Mouse (Mus musculus) myocyte (in vitro differentiated cells): ENCODE measurements around the gene Pid1. TPM values are rescaled to one million over a fixed set of nuclear protein-coding genes. Genes with fewer than 3 reads are reported as not detected.

ENCODE experiments used
- H3K27me3 ChIP-seq: one replicate; pipeline ENCODE4 v1.6.1; 2011; ENCODE audit not compliant: control insufficient read depth, insufficient read depth, insufficient read length
- H3K36me3 ChIP-seq: one replicate; pipeline ENCODE4 v1.6.1; 2011; ENCODE audit not compliant: control insufficient read depth, insufficient read depth
- H3K4me2 ChIP-seq: one replicate; pipeline ENCODE4 v1.6.1; 2011; ENCODE audit warnings: low read depth, control low read depth
- H3K4me3 ChIP-seq: one replicate; pipeline ENCODE4 v1.5.1; 2011; ENCODE audit warnings: mild to moderate bottlenecking, control low read depth, moderate library complexity
- H3K79me2 ChIP-seq: one replicate; pipeline ENCODE4 v1.6.1; 2011; ENCODE audit not compliant: control insufficient read depth, insufficient read depth
- H3ac ChIP-seq: one replicate; pipeline ENCODE4 v1.6.1; 2011; ENCODE audit not compliant: control insufficient read depth, insufficient read length
- CEBPB ChIP-seq: IDR thresholded peaks from 2 replicates; pipeline ENCODE4 v1.6.1; 2011; ENCODE audit warnings: mild to moderate bottlenecking, moderate library complexity; ENCODE audit not compliant: poor library complexity, insufficient read depth, severe bottlenecking
- E2F4 ChIP-seq: IDR thresholded peaks from one replicate; pipeline ENCODE4 v1.6.1; 2011; ENCODE audit warnings: mild to moderate bottlenecking, control low read depth, moderate library complexity; ENCODE audit not compliant: insufficient read depth
- MAX ChIP-seq: IDR thresholded peaks from one replicate; pipeline ENCODE4 v1.6.1; 2011; ENCODE audit warnings: low read depth, mild to moderate bottlenecking, control low read depth
- MYOD1 ChIP-seq, 3 experiments: IDR thresholded peaks; one replicate each; pipeline ENCODE4 v1.6.1; 2011; ENCODE audit warnings: control low read depth in 2 of 3, low read depth in 2 of 3, mild to moderate bottlenecking in 2 of 3, moderate library complexity in 1 of 3; ENCODE audit not compliant: insufficient read length in 2 of 3, control insufficient read depth in 1 of 3
- MYOG ChIP-seq, 3 experiments: IDR thresholded peaks; one replicate each; pipeline ENCODE4 v1.6.1; 2011; ENCODE audit warnings: control low read depth in 2 of 3, low read depth in 2 of 3, mild to moderate bottlenecking in 2 of 3; ENCODE audit not compliant: insufficient read length in 2 of 3, control insufficient read depth in 1 of 3, insufficient read depth in 1 of 3
- POLR2A ChIP-seq: IDR thresholded peaks from one replicate; pipeline ENCODE4 v1.6.1; 2011; ENCODE audit warnings: low read depth, mild to moderate bottlenecking, control low read depth, moderate library complexity; ENCODE audit not compliant: insufficient read length
- POLR2AphosphoS2 ChIP-seq: IDR thresholded peaks from one replicate; pipeline ENCODE4 v1.6.1; 2011; ENCODE audit warnings: low read depth, control low read depth; ENCODE audit not compliant: insufficient read length
- REST ChIP-seq: IDR thresholded peaks from one replicate; pipeline ENCODE4 v1.6.1; 2011; ENCODE audit warnings: mild to moderate bottlenecking, control low read depth, moderate library complexity; ENCODE audit not compliant: insufficient read depth, insufficient read length
- SRF ChIP-seq: IDR thresholded peaks from one replicate; pipeline ENCODE4 v1.6.1; 2011; ENCODE audit warnings: low read depth; ENCODE audit not compliant: control insufficient read depth, insufficient read length
- TCF12 ChIP-seq: IDR thresholded peaks from one replicate; pipeline ENCODE4 v1.6.1; 2011; ENCODE audit warnings: mild to moderate bottlenecking, control low read depth; ENCODE audit not compliant: poor library complexity, insufficient read depth, severe bottlenecking
- TCF3 ChIP-seq: IDR thresholded peaks from one replicate; pipeline ENCODE4 v1.6.1; 2011; ENCODE audit warnings: low read depth, control low read depth; ENCODE audit not compliant: insufficient read length
- USF1 ChIP-seq: IDR thresholded peaks from one replicate; pipeline ENCODE4 v1.6.1; 2011; ENCODE audit warnings: low read depth, mild to moderate bottlenecking, control low read depth, moderate library complexity
- polyA plus RNA-seq: library from polyadenylated mRNA; unstranded; fragments of >200 nt; fragmentation: generic; extraction: Trizol; gene quantifications from one replicate; pipeline ENCODE4 v1.2.1, GENCODE M21; 2012; ENCODE audit warnings: missing spikeins

Pid1 gene
- polyA plus RNA-seq, 1 experiment: 0.24 TPM

DNA sequence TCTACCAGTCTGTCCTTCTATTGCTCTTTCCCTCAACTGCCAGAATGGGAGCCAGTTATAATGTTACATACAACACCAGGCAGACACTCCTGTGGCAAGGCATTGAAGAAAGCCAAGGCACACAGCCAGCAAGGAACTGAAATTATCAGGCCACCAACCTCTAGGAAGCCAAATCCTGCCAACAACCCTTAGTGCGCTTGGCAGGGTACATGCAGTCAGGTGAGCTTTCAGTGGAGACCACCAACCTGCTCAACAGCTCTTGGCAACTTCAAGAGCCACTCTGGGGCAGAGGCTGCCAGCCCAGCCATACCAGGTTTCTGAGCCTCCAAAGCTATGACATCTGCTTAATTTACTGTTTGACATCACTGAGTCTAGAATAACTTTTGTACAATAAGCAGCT, 232.2 kb downstream of the Pid1 start:
- no peak overlapping the region for H3K4me3 ChIP-seq
- no peaks in the 10 kb centered on the region for H3K27me3 ChIP-seq
- TF ChIP-seq TCF12: no peak
- no peak for TF ChIP-seq CEBPB
- no peak for TF ChIP-seq MAX
- H3K4me2 ChIP-seq: no peak overlapping the region
- no peaks in the 10 kb centered on the region for H3K36me3 ChIP-seq
- H3K79me2 ChIP-seq: no peaks in the 10 kb centered on the region
- H3ac ChIP-seq: no peak overlapping the region

DNA sequence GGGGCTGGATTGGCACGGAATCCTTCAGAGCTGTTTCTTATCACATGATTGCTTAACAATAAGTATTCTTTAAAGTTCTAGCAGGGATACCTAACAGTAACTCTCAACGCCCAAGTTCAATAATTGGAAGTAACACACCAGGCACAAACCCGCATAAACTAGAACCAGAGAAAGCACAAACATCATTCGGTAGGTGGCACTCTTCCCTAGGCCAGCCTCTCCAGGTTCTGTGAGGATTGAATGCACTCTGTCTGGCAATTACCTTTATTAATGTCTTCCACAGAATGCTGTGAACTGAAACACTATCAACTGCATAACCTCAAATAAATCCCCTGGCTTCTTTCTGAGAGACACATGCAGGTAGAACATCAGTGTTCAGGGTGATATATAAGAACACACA, 235.5 kb downstream of the Pid1 start:
- no peak overlapping the region for H3K4me2 ChIP-seq
- no peak overlapping the region for H3K4me3 ChIP-seq
- H3ac ChIP-seq: no peak overlapping the region
- no peaks in the 10 kb centered on the region for H3K27me3 ChIP-seq
- no peaks in the 10 kb centered on the region for H3K36me3 ChIP-seq
- H3K79me2 ChIP-seq: no peaks in the 10 kb centered on the region
- TF ChIP-seq POLR2AphosphoS2 (no peak), TCF12 (no peak), MAX (no peak), SRF (no peak), POLR2A (no peak), E2F4 (no peak), REST (no peak), USF1 (no peak)

DNA sequence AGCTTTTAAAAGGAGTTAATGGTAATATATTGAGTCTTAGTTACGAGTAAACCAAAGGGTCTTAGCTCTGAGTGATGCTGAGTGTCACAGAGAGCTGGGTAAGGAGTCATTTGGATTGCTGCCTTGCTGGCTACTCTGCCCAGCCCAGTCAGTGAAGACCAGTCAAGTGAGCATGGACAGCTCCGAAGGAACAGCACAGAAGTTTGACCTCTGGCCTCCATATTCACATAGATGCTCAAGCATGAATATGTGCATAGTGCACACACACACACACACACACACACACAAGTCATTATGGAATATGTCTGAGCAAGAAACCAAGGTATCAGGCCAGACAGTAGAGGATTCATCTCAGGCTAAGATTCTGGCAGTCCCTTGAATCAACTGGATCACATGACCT, 244.7 kb downstream of the Pid1 start:
- TF ChIP-seq USF1: no peak
- no peak for TF ChIP-seq REST
- TF ChIP-seq POLR2AphosphoS2: no peak
- no peak for TF ChIP-seq POLR2A
- TF ChIP-seq SRF: no peak
- Histone ChIP-seq H3K36me3 (no peaks in the 10 kb centered on the region), H3K79me2 (no peaks in the 10 kb centered on the region), H3ac (no peak overlapping the region), H3K4me3 (no peak overlapping the region), H3K4me2 (no peak overlapping the region), H3K27me3 (no peaks in the 10 kb centered on the region)

DNA sequence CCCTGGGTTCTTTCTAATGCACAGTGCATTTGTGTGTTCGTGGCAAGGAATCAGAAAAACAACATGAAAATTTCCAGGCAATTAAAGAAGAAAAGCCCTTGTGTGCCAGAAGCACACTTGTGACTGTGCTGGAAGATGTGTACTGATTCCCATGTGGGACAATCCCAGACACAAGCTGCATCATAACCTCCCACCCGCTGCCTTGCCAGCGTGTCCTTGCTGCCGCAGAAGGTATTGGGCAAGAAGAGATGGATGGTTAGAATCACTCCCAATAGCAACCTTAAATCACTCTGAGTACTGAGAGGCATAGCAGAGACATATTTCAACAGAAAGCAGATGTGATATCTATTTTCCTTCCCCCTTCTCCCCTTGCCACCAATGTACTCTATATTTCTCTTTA, 257.2 kb downstream of the Pid1 start:
- no peaks in the 10 kb centered on the region for H3K79me2 ChIP-seq
- no peaks in the 10 kb centered on the region for H3K27me3 ChIP-seq
- no peak overlapping the region for H3K4me3 ChIP-seq
- TF ChIP-seq TCF3 (no peak), CEBPB (no peak), POLR2A (no peak), E2F4 (no peak), MYOD1 (IDR thresholded peaks at IDR 0.05; ENCODE audit: control insufficient read depth in 1 of 3, insufficient read length in 2 of 3, low read depth in 2 of 3) (no peak), TCF12 (no peak), MYOG (IDR thresholded peaks at IDR 0.05; ENCODE audit: control insufficient read depth in 1 of 3, insufficient read depth in 1 of 3, insufficient read length in 2 of 3, low read depth in 2 of 3) (no peak), MAX (no peak), POLR2AphosphoS2 (no peak), USF1 (no peak), SRF (no peak), REST (no peak)
- no peaks in the 10 kb centered on the region for H3K36me3 ChIP-seq
- no peak overlapping the region for H3K4me2 ChIP-seq
- no peak overlapping the region for H3ac ChIP-seq

DNA sequence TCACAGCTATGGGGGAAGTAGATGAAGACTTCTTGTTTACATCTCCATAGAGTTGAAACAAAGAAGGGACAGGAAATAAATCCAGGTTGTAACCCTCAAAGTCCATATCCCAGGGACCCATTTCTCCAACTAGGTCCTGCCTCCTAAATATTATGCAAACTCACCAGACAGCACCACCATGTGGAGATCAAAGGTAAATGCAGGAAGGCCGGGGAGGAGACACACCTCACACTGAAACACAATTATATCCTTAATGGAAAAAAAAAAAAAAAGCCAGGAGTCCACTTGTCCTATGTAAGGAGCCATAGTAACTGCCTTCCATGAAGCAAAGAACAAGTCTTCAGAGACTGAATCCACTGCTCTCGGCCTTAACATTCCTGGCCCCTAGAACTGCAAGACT, 261.9 kb downstream of the Pid1 start:
- H3K27me3 ChIP-seq: no peaks in the 10 kb centered on the region
- no peaks in the 10 kb centered on the region for H3K79me2 ChIP-seq
- H3ac ChIP-seq: no peak overlapping the region
- H3K4me3 ChIP-seq: no peak overlapping the region
- no peaks in the 10 kb centered on the region for H3K36me3 ChIP-seq
- no peak for TF ChIP-seq USF1
- no peak for TF ChIP-seq MAX
- no peak for TF ChIP-seq MYOG (IDR thresholded peaks at IDR 0.05; ENCODE audit: control insufficient read depth in 1 of 3, insufficient read depth in 1 of 3, insufficient read length in 2 of 3, low read depth in 2 of 3)
- no peak for TF ChIP-seq POLR2AphosphoS2
- TF ChIP-seq TCF12: no peak
- no peak for TF ChIP-seq TCF3
- no peak for TF ChIP-seq POLR2A
- no peak for TF ChIP-seq MYOD1 (IDR thresholded peaks at IDR 0.05; ENCODE audit: control insufficient read depth in 1 of 3, insufficient read length in 2 of 3, low read depth in 2 of 3)
- TF ChIP-seq SRF: no peak
- no peak for TF ChIP-seq REST
- TF ChIP-seq CEBPB: no peak
- no peak for TF ChIP-seq E2F4
- H3K4me2 ChIP-seq: no peak overlapping the region
